ENCODE assay signal across 8 mouse cellular contexts in the genomic region with DNA sequence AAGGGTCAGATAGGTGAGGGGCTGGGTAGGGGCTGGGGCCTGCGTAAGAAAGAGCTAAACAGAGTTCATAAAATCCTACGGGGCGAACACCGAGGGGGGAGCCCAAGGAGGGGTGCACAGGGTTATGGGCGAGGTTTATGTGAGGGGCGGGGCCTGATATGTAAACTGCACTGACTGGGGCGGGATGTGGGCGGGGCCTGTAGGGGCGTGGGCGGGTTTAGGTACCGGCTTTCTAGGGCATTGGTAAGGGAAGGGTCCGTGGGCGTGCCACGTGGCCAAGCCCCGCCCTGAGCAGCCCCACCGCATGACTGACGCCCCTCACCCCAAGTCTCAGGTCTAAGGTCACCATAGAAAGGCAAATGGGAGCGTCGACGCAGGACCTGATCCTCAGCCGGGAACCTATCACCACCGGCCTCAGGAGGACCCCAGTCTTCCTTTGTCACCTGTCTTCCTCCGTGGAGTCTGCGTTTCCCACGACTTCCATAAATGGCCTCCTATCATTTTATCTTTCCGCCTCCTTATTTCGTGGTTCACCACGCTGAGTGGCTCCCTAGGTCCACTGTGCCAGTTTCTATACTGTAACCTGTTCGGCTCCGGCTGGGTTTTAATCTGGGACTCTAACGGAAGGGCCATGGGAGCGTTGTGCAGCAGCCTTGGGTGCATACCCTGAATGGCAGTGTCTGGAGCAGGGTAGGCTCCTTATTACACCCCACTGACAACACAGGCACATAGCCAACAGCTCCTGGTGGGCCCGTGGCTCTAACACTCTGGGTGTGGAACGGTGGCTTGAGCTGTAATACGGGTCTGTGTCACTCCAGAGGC. TPM values are rescaled to one million over a fixed set of nuclear protein-coding genes. Genes with fewer than 3 reads are reported as not detected.
DNase-seq lines count a peak whose midpoint lies in the region; ATAC-seq lines count a peak whose summit lies in the region.

No protein-coding gene starts in this region.

- H3K36me3 ChIP-seq in kidney, embryonic 15.5 days, result no peaks in the 10 kb centered on the region
- H3K36me3 ChIP-seq in midbrain, embryonic 16.5 days (ENCODE audit: control insufficient read depth, insufficient read depth, low read length), result peaks cover 6% of the 10 kb centered on the region; the same call in 1 of the 2 replicates

- H3K4me3 ChIP-seq in kidney, embryonic 15.5 days (replicated peaks), result peak overlapping the region; percentile 68
- peak overlapping the region; percentile 73 for H3K4me3 ChIP-seq in midbrain, embryonic 16.5 days (ENCODE audit: low read depth, low read length)

- peaks cover 13% of the 10 kb centered on the region for H3K4me1 ChIP-seq in kidney, embryonic 15.5 days
- peaks cover 19% of the 10 kb centered on the region for H3K4me1 ChIP-seq in midbrain, embryonic 16.5 days (ENCODE audit: control insufficient read depth, insufficient read depth, low read length)

- H3K4me2 ChIP-seq in kidney, embryonic 15.5 days, result peak overlapping the region; percentile 80
- peak overlapping the region; percentile 74 for H3K4me2 ChIP-seq in midbrain, embryonic 16.5 days (ENCODE audit: low read length)

- WGBS in kidney, embryonic 15.5 days, result 5% methylated on average over 34 of the region's 35 CpGs
- whole genome bisulfite sequencing in midbrain, embryonic 16.5 days, result 4% methylated on average over 32 of the region's 35 CpGs

- H3K27ac ChIP-seq in kidney, embryonic 15.5 days, result no peak overlapping the region
- H3K27ac ChIP-seq in midbrain, embryonic 16.5 days (ENCODE audit: low read length), result peak overlapping the region; percentile 82

- ATAC-seq in kidney, embryonic 15.5 days (replicated peaks; ENCODE audit: low FRiP score), result peak; percentile 83
- ATAC-seq in midbrain, embryonic 16.5 days, result peak; percentile 89

- H3K9me3 ChIP-seq in kidney, embryonic 15.5 days (replicated peaks), result no peaks in the 10 kb centered on the region
- no peaks in the 10 kb centered on the region for H3K9me3 ChIP-seq in midbrain, embryonic 16.5 days (replicated peaks; ENCODE audit: control insufficient read depth, low read length, poor library complexity, severe bottlenecking)

- 0 out of 2 replicates have a peak, but pooled peaks cover 6% of the 10 kb centered on the region for H3K27me3 ChIP-seq in kidney, embryonic 15.5 days
- H3K27me3 ChIP-seq in midbrain, embryonic 16.5 days (ENCODE audit: control insufficient read depth, insufficient read depth, low read depth, low read length), result no peaks in the 10 kb centered on the region

- peak; percentile 15 for DNase-seq in ovary, postnatal 14 days (ENCODE audit: low spot score)
- no peak for DNase-seq in ovary, adult 18-20 months (ENCODE audit: low spot score)
- DNase-seq in cerebellum, postnatal 14 days, result peak; percentile 86 to 87
- DNase-seq in frontal cortex, adult 2 months (ENCODE audit: extremely low spot score in 1 of 2, low spot score in 1 of 2), result peak; percentile 50 to 67
- DNase-seq in liver, result peak; percentile 82
- DNase-seq in thymus, postnatal 14 days, result peak; percentile 27

- no peak overlapping the region for H3K9ac ChIP-seq in kidney, embryonic 15.5 days
- peak overlapping the region; percentile 86 for H3K9ac ChIP-seq in midbrain, embryonic 16.5 days (ENCODE audit: low read depth, low read length)

RNA-seq across cellular contexts. Expression of gene Lrrc3, which starts 0.8 kb away (rescaled TPM):
- polyA plus RNA-seq in frontal cortex, adult 2 months (2012; rRNA removed), result 5.6 and 6.3 TPM in 2 replicates
- polyA plus RNA-seq in kidney, embryonic 15.5 days (2015; fragmentation: Nextera tagmentation; extraction: Ambion mirVana), result 3.8 and 4.8 TPM in 2 replicates
- polyA plus RNA-seq in midbrain, embryonic 16.5 days (2015; fragmentation: Nextera tagmentation; extraction: Ambion mirVana), result 25.4 and 28.7 TPM in 2 replicates

RNA-seq across cellular contexts. Expression of gene Gm3285, which starts 41.3 kb away (rescaled TPM):
- not detected in 2 replicates for polyA plus RNA-seq in frontal cortex, adult 2 months (2012; rRNA removed)
- not detected in 2 replicates for polyA plus RNA-seq in kidney, embryonic 15.5 days (2015; fragmentation: Nextera tagmentation; extraction: Ambion mirVana)
- not detected in 2 replicates for polyA plus RNA-seq in midbrain, embryonic 16.5 days (2015; fragmentation: Nextera tagmentation; extraction: Ambion mirVana)

RNA-seq across cellular contexts. Expression of gene Gm10318, which starts 50.4 kb away (rescaled TPM):
- not detected in 2 replicates for polyA plus RNA-seq in frontal cortex, adult 2 months (2012; rRNA removed)
- polyA plus RNA-seq in kidney, embryonic 15.5 days (2015; fragmentation: Nextera tagmentation; extraction: Ambion mirVana), result not detected in 2 replicates
- polyA plus RNA-seq in midbrain, embryonic 16.5 days (2015; fragmentation: Nextera tagmentation; extraction: Ambion mirVana), result not detected in 2 replicates

RNA-seq across cellular contexts. Expression of gene Gm36176, which starts 56.5 kb away (rescaled TPM):
- polyA plus RNA-seq in frontal cortex, adult 2 months (2012; rRNA removed), result not detected in 2 replicates
- not detected in 2 replicates for polyA plus RNA-seq in kidney, embryonic 15.5 days (2015; fragmentation: Nextera tagmentation; extraction: Ambion mirVana)
- not detected in 2 replicates for polyA plus RNA-seq in midbrain, embryonic 16.5 days (2015; fragmentation: Nextera tagmentation; extraction: Ambion mirVana)
